Mouse (Mus musculus) cortical plate, adult 2 months (tissue): ENCODE data around the gene Setd3. TPM values are rescaled to one million over a fixed set of nuclear protein-coding genes. Genes with fewer than 3 reads are reported as not detected.
"Not testable (repeated sequence)": the region's sequence is repeated elsewhere in the genome, so short reads cannot be mapped to it uniquely, and the experiment has no call there.

Experiments
- H3K27ac ChIP-seq: fragments of 200-500 bp; 2 replicates; pipeline ENCODE4 v1.5.1; 2012; ENCODE audit warnings: low read length, control low read depth, inconsistent platforms; ENCODE audit not compliant: insufficient read depth
- H3K4me1 ChIP-seq: fragments of 200-500 bp; 2 replicates; pipeline ENCODE4 v1.6.1; 2011; ENCODE audit warnings: low read length; ENCODE audit not compliant: control insufficient read depth, insufficient read depth
- H3K4me3 ChIP-seq: fragments of 200-500 bp; 2 replicates; pipeline ENCODE4 v1.5.1; 2011; ENCODE audit warnings: mild to moderate bottlenecking, low read length, control low read depth; ENCODE audit not compliant: insufficient read depth
- CTCF ChIP-seq: fragments of 200-500 bp; IDR thresholded peaks from 2 replicates; pipeline ENCODE4 v1.5.1; 2011; ENCODE audit warnings: mild to moderate bottlenecking, control low read depth, low read length; ENCODE audit not compliant: insufficient read depth; ENCODE audit errors: extremely low read depth
- POLR2A ChIP-seq: fragments of 200-500 bp; IDR thresholded peaks from 2 replicates; pipeline ENCODE4 v1.6.1; 2011; ENCODE audit warnings: mild to moderate bottlenecking, low read length, control low read depth; ENCODE audit not compliant: insufficient read depth; ENCODE audit errors: extremely low read depth
- polyA plus RNA-seq: library from polyadenylated mRNA; depleted of rRNA; stranded (reverse); fragments of >200 nt; gene quantifications from 2 replicates; pipeline ENCODE4 v1.2.3, GENCODE M21; 2012

The Setd3 gene
- polyA plus RNA-seq, 1 experiment, result 107 TPM

- Histone ChIP-seq H3K4me3 (no peak overlapping the region), H3K27ac (no peak overlapping the region), H3K4me1 (no peaks in the 10 kb centered on the region)
- TF ChIP-seq CTCF (no peak), POLR2A (no peak)
Measured at GRCm38 (mm10) chr12:108118902-108119531, 60.1 kb downstream of the Setd3 start.

- H3K27ac ChIP-seq, result no peak overlapping the region
- H3K4me1 ChIP-seq, result no peaks in the 10 kb centered on the region
- no peak overlapping the region for H3K4me3 ChIP-seq
- no peak for TF ChIP-seq CTCF
- no peak for TF ChIP-seq POLR2A
Measured at GRCm38 (mm10) chr12:108118503-108118901, 60.6 kb downstream of the Setd3 start.

GRCm38 (mm10) chr12:108111191-108111590 is 67.9 kb downstream of the Setd3 start:
- H3K4me3 ChIP-seq, result no peak overlapping the region
- peaks cover 2% of the 10 kb centered on the region; the same call in 1 of the 2 replicates for H3K4me1 ChIP-seq
- no peak overlapping the region for H3K27ac ChIP-seq
- TF ChIP-seq CTCF (no peak), POLR2A (no peak)

- Histone ChIP-seq H3K27ac (no peak overlapping the region), H3K4me1 (peaks cover 2% of the 10 kb centered on the region; the same call in 1 of the 2 replicates), H3K4me3 (no peak overlapping the region)
- no peak for TF ChIP-seq CTCF
- no peak for TF ChIP-seq POLR2A
Measured at GRCm38 (mm10) chr12:108110674-108111073, 68.4 kb downstream of the Setd3 start.

GRCm38 (mm10) chr12:108109732-108110131 is 69.4 kb downstream of the Setd3 start:
- no peak for TF ChIP-seq POLR2A
- TF ChIP-seq CTCF, result no peak
- Histone ChIP-seq H3K4me1 (peaks cover 2% of the 10 kb centered on the region; the same call in 1 of the 2 replicates), H3K4me3 (no peak overlapping the region), H3K27ac (no peak overlapping the region)

- H3K4me1 ChIP-seq, H3K4me3 ChIP-seq, H3K27ac ChIP-seq: not testable (repeated sequence)
Measured at GRCm38 (mm10) chr12:108108591-108108990, 70.5 kb downstream of the Setd3 start.

GRCm38 (mm10) chr12:108103292-108103691 is 75.8 kb downstream of the Setd3 start:
- no peak overlapping the region for H3K27ac ChIP-seq
- H3K4me3 ChIP-seq, result no peak overlapping the region
- 0 out of 2 replicates have a peak, but pooled peaks cover 1% of the 10 kb centered on the region for H3K4me1 ChIP-seq
- TF ChIP-seq CTCF (no peak), POLR2A (no peak)

- no peak overlapping the region for H3K27ac ChIP-seq
- TF ChIP-seq CTCF (no peak), POLR2A (no peak)
- H3K4me1 ChIP-seq, result 0 out of 2 replicates have a peak, but pooled peaks cover 1% of the 10 kb centered on the region
- H3K4me3 ChIP-seq, result no peak overlapping the region
Measured at GRCm38 (mm10) chr12:108102119-108102518, 77.0 kb downstream of the Setd3 start.

GRCm38 (mm10) chr12:108100181-108100580 is 78.9 kb downstream of the Setd3 start:
- TF ChIP-seq POLR2A (no peak), CTCF (no peak)
- Histone ChIP-seq H3K27ac (no peak overlapping the region), H3K4me3 (no peak overlapping the region), H3K4me1 (0 out of 2 replicates have a peak, but pooled peaks cover 1% of the 10 kb centered on the region)

GRCm38 (mm10) chr12:108098201-108098980 is 80.7 kb downstream of the Setd3 start:
- no peak overlapping the region for H3K4me3 ChIP-seq
- 0 out of 2 replicates have a peak, but pooled peaks cover under 1% of the 10 kb centered on the region for H3K4me1 ChIP-seq
- no peak overlapping the region for H3K27ac ChIP-seq
- TF ChIP-seq POLR2A (no peak), CTCF (no peak)
